Mouse (Mus musculus) B cell, adult 2 months (primary cell): ENCODE measurements around the gene Opcml.

Experiments used
- DNase-seq, 2 experiments: peaks; one replicate each; pipeline ENCODE4 v3.0.0; 2022

Gene Opcml

DNA sequence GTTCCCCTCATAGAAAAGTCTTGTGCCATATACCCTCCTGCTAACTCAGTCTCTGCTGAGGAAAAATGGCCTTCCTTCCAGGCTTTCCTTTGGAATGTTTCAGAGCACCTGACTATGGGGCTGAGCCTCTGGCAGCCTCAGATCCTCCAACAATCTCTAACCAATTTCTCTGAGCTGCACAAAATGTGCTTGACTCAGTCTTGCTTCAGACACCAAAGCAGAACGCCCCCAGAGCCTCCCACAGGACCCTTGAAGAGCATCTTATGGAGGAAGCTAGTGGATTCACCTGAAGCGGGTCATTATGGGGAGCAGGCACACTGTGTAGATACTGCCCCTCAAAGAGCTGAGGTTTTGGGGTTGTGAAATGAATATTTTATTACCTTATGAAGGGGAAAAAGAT, 386.5 kb downstream of the Opcml start:
- DNase-seq: no peak

DNA sequence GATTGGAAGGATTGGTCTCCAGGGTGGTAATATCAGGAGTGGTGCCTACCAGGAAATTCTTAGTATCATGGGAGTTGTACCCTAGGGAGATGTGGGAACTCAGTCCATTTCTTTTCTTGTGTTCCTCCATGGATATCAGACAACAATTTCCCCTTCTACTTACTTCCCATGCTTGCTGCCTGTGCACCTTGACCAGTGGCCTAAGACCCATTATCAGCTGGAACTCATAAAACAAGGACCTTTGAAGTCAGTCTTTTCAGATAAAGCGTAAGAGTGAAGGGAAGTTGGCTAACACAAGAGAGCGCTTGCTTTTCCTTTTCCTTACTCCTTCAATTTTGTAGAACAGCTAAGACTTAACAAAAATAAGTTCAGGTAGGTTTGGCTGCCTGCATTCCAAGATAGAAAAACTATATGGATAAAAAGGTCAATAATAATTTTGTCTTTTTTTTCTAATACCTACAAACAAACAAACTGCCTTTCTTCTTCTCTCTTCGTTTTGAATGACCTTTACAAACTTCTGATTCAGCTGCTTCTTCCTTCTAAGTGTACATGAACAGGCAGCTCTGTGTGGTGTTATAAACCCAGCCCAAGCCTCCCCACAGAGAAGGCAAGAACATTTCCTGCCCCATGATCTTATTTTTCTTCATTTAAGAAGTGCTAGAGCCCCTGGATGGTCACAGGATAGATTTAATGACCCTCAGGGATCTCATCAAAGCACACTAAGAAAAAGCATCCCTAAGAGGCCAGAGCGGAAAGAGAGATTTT, 387.7 kb downstream of the Opcml start:
- DNase-seq: no peak

DNA sequence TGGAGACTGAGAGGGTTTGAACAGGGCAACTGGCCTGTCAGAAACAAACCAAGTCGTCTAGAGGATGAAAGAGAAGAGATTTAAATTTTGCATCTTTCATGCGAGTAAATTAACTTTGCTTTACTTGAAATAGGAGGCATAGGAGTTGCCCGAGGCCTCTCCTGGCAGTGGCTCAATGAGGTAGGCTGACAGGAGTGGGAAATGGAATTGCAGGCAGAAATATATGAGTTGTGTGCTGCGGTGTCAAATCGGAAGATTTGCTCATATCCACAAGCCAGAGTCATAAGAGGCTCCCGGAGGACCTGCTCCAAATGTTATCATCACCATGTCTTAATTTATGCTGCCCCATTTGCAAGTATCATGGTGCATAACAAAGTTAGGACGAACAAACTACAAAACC, 391.3 kb downstream of the Opcml start:
- no peak for DNase-seq

DNA sequence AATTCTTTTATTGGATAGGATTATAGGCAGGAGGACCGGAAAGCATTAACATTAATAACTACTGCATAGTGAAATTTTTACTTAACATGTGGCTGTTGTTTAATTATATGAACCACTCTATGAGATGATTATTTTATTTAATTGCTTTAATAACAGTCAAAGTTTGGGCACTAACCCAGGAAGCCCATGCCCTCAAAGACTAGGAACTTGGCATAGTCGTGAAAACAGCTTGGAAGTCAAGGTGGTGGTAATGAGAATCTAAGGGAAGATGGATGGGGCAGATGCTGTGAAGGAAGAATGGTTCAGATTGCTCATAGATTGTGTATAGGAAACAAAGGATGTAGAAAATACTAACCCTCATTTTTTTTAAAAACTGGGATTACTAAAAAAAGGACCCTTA, 399.7 kb downstream of the Opcml start:
- no peak for DNase-seq

DNA sequence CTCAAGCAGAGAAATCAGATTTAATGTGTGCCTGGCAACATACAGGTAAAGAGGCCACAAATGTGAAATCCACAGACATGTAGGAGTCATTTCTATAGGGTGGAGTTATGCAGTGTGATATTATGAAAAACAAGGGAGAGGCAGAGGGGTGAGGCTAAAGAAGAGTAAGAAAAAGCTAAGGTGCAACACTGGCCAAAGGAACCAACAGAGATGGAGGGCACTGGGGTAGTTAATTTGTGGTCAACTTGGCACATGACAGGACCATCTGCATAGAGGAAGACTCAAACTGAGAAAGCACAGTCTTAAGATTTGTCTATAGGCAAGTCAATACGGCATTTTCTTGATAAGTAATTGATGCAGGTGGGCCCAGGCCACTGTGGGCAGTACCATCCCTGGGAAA, 400.2 kb downstream of the Opcml start:
- DNase-seq: no peak

DNA sequence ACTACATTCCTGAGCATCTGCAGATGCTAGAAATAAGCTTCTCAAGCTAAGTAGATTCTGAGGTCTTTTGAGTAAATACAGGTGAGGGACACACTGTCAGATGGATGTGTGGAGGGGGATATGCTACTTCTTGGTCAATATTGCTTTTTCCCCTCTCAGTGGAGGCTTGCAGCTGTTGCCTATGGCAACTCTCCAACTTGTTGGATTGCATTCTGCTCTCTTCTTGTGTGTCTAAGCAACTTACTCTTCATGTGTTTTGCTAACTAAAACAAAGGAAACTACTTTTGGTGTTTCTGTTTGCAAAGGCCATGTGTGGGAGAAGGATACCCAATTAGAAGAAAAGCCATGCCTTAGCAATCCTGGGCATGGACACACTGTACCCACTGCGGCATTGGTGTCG, 406.0 kb downstream of the Opcml start:
- DNase-seq: no peak

DNA sequence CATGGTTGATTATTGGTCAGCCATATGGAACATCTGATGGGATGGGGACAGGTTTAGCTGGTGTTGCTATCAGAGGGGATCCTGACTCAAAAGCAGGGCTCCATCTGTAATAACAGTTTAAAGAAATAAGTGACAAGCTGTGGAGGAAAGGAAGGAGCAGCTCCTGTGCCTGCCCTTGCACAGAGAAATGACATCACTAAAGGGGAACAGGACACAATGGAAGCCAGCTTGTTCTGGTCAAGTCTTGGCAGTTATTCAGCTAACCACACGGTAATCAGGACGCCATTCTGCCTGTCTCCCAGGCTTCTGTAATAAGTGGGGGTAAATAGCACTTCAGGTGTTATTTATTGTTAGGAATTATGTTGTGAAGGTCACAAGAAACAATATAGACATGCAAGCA, 406.5 kb downstream of the Opcml start:
- DNase-seq: no peak

DNA sequence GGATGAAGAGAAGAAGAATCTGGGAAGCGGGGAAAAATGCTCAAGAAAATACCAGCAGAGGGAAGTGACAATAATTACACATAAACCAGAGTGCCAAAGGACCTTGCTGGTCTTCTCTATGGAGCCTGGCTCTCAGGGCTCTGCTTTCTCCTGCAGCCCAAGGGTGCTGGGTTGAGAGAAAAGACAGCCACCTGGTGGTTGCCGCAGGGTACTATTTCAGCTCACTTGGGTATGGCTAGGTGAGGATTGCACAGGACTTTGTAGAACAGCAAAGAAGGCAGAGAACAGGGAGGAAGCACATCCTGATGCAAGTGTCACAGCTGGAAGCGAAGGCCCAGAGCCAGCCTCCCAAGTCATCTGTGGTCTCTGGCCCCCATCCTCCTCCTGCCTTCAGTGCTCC, 407.1 kb downstream of the Opcml start:
- DNase-seq: no peak

DNA sequence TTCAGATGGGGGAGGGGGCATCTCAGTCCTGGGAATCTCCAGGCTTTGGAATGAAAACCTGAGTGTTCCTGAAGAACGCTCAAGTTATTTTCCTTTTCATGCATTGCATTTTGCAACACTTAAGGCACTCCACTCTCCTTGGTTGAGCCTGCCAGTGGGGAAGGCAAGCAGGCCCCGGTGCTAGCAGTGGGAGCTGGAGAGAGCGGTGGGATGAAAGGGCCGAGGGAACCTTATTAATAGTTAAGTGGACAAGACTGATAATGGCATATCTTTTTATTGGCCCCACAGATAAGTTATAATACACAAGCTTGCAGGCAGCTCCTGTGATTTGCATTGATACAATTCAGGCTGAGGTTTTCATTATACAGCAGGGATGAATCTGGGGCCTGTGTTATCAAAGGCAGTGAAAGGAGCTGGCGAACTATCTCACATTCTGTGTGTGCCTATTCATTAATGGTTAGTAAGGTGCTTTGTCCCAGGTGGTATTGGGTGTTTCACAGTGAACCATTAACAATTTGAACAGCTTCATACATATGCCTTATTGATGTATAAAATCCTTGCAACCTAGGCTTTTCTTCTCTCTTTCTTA, 407.6 kb downstream of the Opcml start:
- no peak for DNase-seq

DNA sequence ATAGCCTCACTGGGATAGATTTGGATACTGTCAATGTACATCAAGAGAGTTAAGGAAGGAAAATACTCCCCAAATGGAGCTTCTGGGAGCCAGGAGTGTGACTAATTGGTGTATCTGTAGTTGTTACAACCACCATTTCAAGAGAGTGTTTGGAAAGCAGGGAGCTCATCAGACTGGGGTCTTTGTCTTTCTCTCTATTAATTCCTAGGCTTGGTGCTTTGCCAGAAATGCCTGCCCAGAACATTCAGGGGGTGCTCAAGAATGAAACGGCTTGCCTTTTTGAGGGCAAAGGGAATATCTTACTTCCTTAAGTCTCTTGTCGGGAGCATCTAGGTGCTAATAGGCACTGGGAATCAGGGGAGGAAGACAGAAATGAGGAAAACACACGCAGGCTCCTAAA, 416.9 kb downstream of the Opcml start:
- DNase-seq: no peak

DNA sequence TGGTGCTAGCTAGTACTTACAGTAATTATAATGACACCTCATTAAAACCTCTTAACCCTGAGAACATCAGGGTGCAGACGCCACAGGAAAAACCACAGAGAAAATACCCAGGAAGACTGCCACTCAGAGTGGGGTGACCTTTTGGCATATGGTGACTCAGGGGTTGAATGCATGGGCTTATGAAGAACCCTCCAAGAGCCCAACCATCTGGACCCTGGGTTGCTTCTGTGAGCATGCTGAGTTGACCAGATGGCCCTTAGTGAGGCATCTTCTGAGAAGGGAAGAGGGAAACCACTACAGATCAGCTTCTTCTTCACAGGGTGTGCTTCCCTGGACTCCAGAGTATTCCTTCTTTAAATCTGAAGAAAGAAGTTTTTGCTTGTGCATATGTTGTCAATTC, 418.1 kb downstream of the Opcml start:
- DNase-seq: no peak

DNA sequence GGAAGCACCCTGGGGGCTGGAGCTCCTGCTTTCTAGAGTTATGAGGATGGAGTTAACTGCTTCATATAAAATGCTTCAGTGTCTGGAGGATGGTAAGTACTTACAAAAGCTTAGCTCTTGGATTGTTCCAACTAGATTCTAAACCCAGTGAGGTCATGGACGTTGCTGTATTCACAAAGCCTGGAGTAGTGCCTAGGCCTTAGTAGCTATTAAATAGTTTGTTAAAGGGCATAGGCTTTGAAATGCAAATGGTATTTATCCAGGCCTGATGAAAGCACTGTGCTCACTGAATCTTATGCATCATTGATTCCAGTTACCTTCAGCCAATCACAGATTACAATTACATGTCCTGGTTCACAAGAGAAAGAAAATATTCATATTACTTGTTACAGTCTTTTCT, 421.3 kb downstream of the Opcml start:
- DNase-seq: no peak

DNA sequence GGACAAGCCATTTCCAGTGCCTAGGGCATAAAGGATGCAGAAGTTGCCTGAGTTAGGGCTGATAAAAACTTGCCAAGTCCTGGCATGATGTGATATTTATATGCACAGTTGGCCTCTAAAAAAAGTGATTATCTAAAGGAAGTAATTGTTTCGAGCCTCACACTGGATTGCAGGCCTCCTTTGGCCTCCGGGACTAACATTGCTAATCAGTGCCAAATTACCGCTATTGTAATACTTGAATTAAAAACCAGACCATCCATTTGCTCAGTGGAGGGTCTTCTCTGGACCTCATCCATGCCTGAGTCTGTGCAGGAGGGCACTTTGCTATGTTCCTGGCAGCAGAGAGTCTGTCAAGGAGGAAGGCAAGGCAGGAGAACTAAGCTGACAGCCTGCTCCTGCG, 423.3 kb downstream of the Opcml start:
- no peak for DNase-seq

DNA sequence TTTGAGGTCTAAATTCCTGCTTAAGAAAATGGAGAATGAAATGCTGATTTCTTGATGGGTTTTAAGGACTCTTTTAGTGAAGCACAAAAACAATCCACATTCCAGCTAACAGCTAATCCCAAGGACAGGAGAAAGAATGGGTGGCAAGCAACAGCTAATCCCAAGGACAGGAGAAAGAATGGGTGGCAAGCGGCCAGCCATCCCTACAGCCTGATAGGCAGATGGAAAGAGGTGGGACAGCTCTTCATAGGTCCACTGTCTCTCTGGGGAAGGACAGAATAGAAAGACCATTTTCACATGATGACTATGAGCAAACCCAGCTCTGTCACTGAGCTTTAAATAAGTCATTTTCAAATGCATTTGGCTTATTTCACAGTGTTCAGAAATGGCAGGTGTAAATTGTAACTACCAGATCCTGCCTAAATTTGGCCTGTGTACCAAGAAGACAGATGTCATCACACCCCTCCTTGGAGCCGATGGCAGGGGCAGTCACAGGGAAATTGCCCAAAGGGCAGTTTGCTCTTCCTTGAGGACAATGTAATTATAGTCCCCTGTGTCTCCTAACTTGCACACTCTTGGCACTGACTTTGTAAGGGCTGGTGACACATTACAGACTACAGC, 427.6 kb downstream of the Opcml start:
- DNase-seq: no peak

DNA sequence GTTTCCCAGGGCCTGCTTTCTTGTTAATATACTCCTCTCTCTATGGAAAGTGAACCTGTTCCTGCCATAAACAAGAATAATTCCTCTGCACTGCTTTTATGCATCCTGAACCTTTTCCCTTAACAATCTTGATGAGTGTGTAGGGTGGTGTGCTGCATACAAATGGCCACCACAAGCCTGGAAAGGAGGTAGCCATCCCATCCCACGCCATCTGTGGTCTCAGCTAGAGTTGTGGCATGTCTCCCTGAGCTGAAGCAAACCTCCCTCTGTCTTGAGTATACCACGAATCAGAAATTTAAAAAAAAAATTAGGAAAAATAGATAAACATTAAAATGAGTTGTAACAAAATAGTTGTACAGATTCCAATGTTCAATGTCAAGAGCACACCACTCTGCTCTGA, 432.2 kb downstream of the Opcml start:
- no peak for DNase-seq

DNA sequence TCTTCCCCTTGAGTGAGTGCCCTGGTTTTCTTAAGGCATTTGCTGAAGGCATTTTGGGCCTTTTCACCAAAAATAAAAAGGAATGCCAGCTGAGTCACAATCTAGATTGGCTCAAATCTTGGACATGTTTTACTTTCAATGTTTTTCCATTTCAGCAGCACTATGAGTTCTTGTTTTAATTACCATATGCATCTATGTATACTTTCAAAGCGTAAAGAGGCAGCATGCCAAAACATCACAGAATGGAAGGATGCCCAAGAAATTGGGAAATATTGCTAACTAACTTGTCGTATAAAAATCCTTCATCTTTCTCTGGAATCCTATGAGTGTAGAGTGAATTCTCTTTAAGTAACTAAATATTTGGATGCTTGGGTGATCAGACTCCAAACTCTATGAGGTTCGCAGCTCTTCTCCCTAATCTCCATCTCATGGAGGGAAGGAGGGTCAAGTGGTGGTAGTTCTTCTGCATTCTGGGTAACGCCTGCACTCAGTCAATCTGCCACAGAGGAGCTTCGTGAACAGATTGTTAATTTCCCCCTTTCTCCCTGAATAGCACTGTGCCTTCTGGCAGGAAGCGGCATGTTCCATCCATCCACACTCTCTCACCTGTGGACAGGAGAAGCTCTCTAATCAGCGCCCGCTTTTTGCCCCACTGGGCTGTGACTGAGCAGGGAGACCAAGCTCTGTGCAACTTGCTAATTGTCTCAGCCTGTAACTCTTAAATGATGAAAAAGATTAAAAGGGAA, 435.4 kb downstream of the Opcml start:
- DNase-seq: no peak

DNA sequence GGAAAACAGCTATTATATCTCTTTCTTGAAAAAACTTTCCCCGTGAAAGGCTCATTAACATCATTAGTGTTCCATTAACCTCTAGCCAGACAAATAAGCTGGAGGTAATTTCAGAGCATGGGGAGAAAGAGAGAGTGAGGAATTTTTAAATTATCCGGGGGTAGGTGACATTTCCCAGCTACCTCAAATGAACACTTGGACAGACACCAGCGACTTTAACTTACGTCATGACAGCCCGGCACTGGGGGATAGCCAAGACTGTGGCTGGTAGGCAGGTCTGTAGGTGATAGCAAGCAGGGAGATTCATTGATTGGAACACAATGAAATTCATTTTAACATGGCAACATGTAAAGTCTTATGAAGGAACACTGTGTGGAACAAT, 436.0 kb downstream of the Opcml start:
- DNase-seq: no peak

DNA sequence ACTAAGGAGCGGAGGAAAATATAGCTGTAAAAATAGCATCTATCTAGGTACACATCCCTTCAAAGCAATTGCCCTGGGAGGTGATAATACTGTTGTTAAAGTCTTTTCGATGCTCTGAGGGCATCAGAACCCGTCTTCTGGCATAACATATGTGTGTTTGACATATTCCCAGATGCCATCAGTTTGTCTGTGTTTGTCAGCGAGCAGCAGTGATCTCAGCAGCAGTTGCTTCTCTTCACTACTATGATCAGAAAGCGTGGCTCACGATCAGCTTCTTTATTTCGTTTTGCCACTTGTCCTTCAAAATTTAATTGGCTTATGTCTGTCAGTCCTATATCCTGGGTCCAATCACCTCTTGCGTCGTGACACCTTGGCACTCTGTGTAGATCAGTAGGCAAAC, 447.9 kb downstream of the Opcml start:
- DNase-seq: no peak

DNA sequence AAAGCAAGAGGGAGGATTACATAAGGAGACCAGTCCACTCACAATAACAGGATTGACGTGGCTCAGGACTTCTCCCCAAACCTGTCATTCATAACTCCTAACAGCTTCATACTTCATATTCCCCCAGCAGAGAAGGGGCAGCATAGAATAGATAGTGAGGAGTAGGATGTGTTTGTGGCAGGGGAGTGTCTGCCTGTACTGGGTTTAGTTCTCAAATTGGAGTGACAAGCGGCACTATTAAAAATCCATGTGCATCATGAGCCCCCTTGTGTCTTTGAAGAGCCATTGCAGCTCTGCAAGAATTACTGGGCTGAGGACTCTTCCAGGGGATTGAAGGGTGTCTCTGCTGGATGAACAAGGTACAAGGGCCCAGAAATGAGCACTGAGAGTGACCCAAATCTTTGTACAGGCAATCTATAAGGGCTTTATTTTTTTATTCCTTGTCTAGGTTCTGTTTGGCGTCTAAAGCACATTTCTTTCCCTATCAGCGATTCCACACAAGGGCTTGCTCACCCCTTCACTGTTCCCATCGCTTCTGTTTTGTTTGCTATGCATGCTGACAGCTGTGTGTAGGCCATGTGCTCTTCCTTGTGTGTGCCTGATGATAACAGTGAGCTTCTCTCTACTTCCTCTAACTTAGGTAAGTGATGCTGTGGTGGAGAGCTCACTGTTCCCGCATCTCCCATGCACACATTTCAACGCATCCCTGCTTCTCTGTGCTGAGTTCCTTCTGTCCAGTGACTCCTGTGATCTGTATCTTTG, 457.3 kb downstream of the Opcml start:
- DNase-seq: no peak

DNA sequence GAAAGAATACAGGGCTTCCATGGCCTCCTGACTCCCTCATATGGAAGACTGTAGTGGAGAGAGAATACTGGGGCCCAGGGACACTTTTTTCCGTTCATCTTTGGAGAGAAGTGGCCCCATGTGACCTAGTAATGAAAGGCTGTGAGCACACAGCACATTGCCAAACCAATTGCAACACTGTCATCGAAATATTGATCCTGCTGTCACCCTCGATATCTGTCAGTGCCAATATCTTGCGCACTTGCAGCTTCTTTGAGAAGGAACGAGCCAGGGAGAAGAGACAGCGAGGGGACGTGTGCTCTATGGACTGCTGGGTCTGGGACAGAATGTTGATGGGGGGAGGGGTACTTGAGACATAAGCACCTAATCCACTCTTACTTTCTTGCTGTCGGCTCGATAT, 460.8 kb downstream of the Opcml start:
- DNase-seq: no peak

DNA sequence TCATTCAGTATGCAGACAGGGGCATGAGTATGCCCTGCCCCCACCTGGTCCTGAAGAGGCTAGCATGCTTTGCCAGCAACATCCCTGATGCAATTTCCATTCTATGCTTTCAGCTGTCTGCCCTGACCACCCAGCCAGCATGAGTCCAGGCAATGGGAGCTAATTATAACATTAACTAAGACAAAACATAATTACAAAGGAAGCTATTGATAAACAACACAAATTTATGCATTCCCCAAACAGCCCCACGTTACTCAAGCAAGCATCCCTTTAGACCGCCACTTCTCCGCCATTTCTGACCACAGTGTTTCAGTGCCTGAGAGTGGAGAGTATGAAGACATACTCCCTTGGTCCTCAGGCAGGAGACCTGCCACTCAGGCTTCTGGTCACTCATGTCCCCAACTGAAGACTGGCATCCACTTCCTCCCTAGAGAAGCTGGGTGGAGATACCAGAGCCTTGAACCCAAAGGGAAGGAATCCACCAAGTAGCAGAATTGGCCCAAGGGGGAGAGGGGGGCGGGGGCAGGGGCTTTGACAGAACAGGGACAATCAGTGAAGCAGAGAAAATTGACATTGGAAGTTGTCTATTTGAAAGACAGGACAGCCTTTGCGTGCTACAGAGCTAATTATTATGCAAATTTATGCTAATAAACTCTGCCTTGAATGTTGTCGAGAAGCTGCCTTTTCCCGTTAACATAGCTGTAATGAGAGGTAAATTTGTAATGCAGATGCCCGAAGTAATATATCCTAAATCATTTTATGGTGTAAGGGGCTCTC, 464.7 kb downstream of the Opcml start:
- DNase-seq: no peak

DNA sequence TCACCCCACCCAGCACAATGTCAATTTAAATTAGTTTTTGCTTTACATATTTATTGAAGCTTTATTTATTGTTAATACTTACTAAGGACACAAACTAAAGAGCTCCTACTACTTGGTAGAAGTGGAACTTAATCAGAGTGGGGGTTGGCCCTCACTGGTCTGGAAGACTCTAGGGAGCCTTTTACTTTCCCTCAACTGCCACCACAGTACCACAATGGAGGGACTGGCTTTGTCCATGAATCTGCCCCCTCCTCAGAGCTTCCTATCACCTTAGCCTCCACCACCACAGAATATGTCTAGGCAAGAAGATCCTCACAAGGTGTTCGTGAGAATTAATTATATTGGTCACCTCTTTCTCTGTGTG, 465.3 kb downstream of the Opcml start:
- no peak for DNase-seq
